Mouse (Mus musculus) embryo, embryonic 11.5 days (tissue): ENCODE results near the gene Slc6a19.

Experiments
- DNase-seq: peaks from one replicate; pipeline ENCODE4 v3.0.0-alpha.2; 2012; ENCODE audit warnings: low read depth, low spot score

Slc6a19 gene

DNA sequence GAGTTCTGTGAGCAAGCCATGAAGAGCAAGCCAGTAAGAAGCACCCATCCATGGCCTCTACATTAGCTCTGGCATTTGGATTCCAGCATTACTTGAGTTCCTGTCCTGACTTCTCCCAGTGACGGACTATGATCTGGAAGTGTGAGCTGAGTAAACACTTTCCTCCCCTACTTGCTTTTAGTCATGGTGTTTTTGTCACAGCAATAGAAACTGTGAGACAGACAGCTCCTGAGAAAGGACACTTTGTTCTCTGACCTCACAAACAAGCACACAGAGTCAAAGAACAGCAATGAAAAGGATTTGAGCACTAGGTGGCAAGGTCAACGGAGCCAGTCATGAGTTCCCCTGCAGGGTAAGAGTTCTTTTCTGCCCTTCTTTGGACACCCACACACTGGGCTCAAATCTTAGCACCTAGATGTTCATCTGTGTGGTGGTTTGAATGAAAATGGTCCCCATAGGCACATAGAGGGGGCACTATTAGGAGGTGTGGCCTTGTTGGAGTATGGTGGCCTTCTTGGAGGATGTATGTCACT is 44.4 kb downstream of the Slc6a19 start:
- DNase-seq, result no peak

DNA sequence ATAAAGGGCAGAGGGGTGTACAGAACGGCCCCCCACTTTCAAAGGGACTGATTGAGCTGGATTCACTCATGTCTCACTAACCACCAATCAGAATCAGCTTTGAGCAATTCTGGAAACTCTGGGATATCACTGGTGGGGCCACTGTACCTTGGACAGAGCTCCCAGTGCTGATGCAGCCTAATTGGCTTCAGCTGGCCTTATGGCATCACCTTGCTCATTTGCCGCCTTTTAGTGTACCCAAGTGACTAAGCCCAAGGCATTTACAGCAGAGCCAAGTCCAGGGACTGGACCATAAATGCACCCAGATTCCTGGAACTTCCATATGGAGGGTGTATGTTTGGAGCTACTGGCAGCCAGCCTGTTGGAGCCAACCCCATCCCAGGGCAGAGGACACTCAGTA is 45.7 kb downstream of the Slc6a19 start:
- DNase-seq, result no peak

- DNase-seq, result no peak
These were observed 49.7 kb downstream of the Slc6a19 start for GRCm38 (mm10) chr13:73654976-73655375.

GRCm38 (mm10) chr13:73653266-73653665 is 51.4 kb downstream of the Slc6a19 start:
- no peak for DNase-seq

- DNase-seq, result peak; percentile 20
These were observed 58.1 kb downstream of the Slc6a19 start for GRCm38 (mm10) chr13:73646397-73647087.

DNA sequence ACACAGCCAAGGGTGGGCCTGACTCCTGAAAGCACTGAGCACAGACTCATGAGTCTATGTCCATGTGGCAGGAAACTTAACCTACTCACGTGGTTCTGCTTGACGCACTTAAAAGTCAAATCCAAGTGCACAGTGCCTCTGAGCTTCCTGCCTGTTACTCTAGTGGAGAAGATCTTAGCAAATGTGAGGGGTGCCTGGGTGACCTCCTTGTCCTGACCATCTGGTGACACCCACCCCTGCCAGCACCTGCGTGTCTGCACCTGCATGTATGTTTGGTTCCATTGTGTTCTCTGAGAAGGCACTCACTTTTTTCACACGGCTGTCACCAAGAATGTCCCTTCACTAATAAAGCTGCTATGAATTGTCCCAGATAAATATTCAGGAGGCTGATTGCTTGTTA is 63.4 kb downstream of the Slc6a19 start:
- no peak for DNase-seq

- no peak for DNase-seq
These were observed 66.8 kb downstream of the Slc6a19 start for GRCm38 (mm10) chr13:73637826-73638225.

DNA sequence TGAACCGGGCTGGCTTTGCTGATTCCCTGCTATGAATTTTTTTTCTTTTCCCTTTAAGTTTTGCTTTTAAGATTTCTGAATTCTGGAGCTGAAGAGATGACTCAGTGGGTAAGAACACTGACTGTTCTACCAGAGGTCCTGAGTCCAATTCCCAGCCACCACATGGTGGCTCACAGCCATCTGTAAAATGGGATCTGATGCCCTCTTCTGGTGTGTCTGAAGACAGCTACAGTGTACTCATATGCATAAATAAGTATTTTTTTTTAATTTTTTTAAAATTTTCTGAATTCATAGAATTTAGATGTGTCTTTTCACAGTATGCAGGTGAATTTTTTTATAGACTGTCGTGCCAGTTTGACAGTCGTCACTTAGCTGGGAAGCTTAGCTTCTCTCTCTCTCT is 72.8 kb downstream of the Slc6a19 start:
- DNase-seq, result no peak
